Mouse (Mus musculus) kidney, embryonic 15.5 days (tissue): ENCODE results near the gene Cryzl1. TPM values are rescaled to one million over a fixed set of nuclear protein-coding genes. Genes with fewer than 3 reads are reported as not detected.
A peak's percentile ranks its signal among the peaks of the same experiment; 100 is the strongest.

Experiments used
- ATAC-seq: fragments of 200-750 bp; cut with Nextera tagmentation; replicated peaks from 2 replicates; pipeline ENCODE4 v1.8.0; 2017; ENCODE audit warnings: moderate TSS enrichment; ENCODE audit not compliant: low FRiP score
- H3K27ac ChIP-seq: fragments of 300-500 bp; sonication (generic); 2 replicates; pipeline ENCODE4 v1.5.1; 2015; ENCODE audit warnings: mild to moderate bottlenecking, inconsistent platforms
- H3K27me3 ChIP-seq: fragments of 300-500 bp; sonication (generic); 2 replicates; pipeline ENCODE4 v1.6.1; 2015; ENCODE audit warnings: inconsistent platforms
- H3K36me3 ChIP-seq: fragments of 300-500 bp; sonication (generic); 2 replicates; pipeline ENCODE4 v1.6.1; 2015; ENCODE audit warnings: inconsistent platforms
- H3K4me1 ChIP-seq: fragments of 300-500 bp; sonication (generic); 2 replicates; pipeline ENCODE4 v1.6.1; 2015; ENCODE audit warnings: inconsistent platforms
- H3K4me2 ChIP-seq: fragments of 300-500 bp; sonication (generic); 2 replicates; pipeline ENCODE4 v1.6.1; 2015; ENCODE audit warnings: moderate library complexity, mild to moderate bottlenecking, inconsistent platforms
- H3K4me3 ChIP-seq: fragments of 300-500 bp; sonication (generic); replicated peaks from 2 replicates; pipeline ENCODE4 v1.5.1; 2015; ENCODE audit warnings: mild to moderate bottlenecking, inconsistent platforms
- H3K9ac ChIP-seq: fragments of 300-500 bp; sonication (generic); 2 replicates; pipeline ENCODE4 v1.6.1; 2015; ENCODE audit warnings: mild to moderate bottlenecking, inconsistent platforms
- H3K9me3 ChIP-seq: fragments of 300-500 bp; sonication (generic); replicated peaks from 2 replicates; pipeline ENCODE4 v1.6.1; 2016; ENCODE audit warnings: inconsistent platforms
- WGBS: fragments of 180-500 bp; shearing (Covaris S2); methylation state at CpG from one replicate; pipeline ENCODE4 v1.1.7; 2015; ENCODE audit warnings: mixed read lengths; 5-methylcytosine and 5-hydroxymethylcytosine counted together
- polyA plus RNA-seq: library from polyadenylated mRNA; unstranded; fragments of >200 nt; fragmentation: Nextera tagmentation; extraction: Ambion mirVana; gene quantifications from 2 replicates; pipeline ENCODE4 v1.2.1, GENCODE M21; 2015

Cryzl1 gene
- polyA plus RNA-seq, 1 experiment from 2014 or later: 68.8 TPM

DNA sequence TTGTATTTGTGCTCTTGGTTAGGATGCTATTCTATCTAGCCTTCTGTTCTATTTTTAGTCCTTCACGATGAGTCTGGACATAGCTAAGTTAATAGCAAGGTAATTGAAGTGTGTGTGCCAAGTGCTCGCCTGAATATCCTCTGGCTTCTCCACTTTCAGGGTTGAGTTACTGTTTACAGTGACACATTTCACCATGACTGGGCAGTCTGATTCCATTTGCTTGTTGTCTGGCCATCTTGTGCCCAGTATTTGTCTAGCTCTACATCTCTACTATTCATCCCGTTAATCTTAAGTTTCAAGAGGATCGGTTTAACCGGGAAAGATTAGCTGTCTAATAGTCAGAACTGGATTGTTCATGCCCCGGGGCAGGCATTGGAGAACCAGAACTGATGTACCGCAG lies 33.7 kb upstream of the Cryzl1 start:
- Histone ChIP-seq H3K36me3 (no peaks in the 10 kb centered on the region; the same call in 1 of the 2 replicates), H3K9me3 (no peaks in the 10 kb centered on the region), H3K27ac (no peak overlapping the region), H3K4me3 (no peak overlapping the region), H3K9ac (no peak overlapping the region), H3K4me2 (no peak overlapping the region), H3K4me1 (peaks cover 52% of the 10 kb centered on the region), H3K27me3 (no peaks in the 10 kb centered on the region)
- no peak for ATAC-seq
- WGBS: 52% methylated on average over 7 of the region's 7 CpGs

DNA sequence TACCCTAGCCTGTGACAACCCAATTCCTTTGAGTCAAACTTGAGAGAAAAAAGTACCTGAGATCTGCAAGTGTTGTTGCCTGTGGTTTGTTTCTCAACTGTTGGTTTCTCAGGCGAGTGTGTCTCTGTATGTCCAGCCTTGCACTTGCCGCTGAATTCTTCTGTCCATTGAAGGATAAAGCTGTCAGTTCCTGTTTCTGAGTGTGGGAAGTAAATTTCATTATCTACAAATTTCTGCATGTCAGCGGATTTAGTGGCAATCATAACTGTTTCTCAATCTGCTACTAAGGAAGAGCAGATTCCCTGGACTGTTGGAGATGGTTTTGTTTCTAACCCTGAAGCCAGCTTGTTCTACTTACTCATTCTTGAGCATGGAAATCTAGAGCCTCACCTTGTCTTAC lies 33.0 kb upstream of the Cryzl1 start:
- Histone ChIP-seq H3K9me3 (no peaks in the 10 kb centered on the region), H3K27ac (no peak overlapping the region), H3K4me3 (no peak overlapping the region), H3K36me3 (no peaks in the 10 kb centered on the region; the same call in 1 of the 2 replicates), H3K27me3 (no peaks in the 10 kb centered on the region), H3K4me1 (peaks cover 44% of the 10 kb centered on the region), H3K9ac (no peak overlapping the region), H3K4me2 (no peak overlapping the region)
- WGBS: 64% methylated on average over 3 of the region's 3 CpGs
- no peak for ATAC-seq

DNA sequence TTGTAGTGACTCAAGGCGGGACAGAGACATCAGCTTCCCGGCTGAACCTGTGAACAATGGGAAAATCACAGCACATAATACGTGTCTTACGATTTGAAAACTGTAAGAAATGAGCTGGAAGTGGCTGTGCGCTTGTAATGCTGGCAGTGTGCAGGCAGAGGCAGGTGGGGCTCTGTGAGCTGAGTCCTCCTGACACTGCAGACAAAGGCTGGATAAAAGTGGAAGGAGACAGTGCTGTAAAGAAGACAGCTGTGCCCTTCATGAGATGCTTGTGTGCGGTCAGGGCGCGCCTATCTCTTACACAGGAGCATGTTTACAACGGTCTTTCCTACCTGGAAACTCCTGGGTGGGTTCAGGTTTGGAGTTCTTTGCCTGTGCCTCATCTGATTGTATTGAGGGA lies 32.4 kb upstream of the Cryzl1 start:
- Histone ChIP-seq H3K4me1 (peaks cover 39% of the 10 kb centered on the region), H3K27ac (no peak overlapping the region), H3K27me3 (no peaks in the 10 kb centered on the region), H3K4me3 (no peak overlapping the region), H3K4me2 (no peak overlapping the region), H3K36me3 (no peaks in the 10 kb centered on the region; the same call in 1 of the 2 replicates), H3K9ac (no peak overlapping the region), H3K9me3 (no peaks in the 10 kb centered on the region)
- ATAC-seq: no peak
- WGBS: 84% methylated on average over 9 of the region's 9 CpGs

DNA sequence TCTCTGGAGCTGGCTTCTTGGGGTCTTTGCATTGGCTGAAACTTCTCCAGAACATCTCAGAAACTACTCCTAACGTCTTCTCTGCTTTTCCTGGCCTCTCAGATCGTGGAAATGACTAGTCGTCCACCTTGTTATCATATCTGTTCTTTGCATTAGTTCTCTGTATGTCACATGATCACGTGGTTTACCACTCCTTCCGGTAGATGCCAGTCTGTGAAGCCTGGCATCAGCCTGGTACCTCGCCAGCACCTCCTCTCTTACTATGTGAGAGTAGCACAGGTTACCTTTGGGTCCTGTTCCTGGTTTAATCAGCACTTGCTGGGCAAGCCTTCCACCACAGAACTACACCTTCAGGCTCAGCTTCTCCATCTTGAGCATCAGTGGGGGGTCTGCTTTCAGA lies 26.2 kb upstream of the Cryzl1 start:
- WGBS: 86% methylated on average over 6 of the region's 6 CpGs
- H3K36me3 ChIP-seq: peaks cover 3% of the 10 kb centered on the region; the same call in 1 of the 2 replicates
- peaks cover 16% of the 10 kb centered on the region; the same call in 1 of the 2 replicates for H3K4me1 ChIP-seq
- H3K27me3 ChIP-seq: no peaks in the 10 kb centered on the region
- H3K4me2 ChIP-seq: no peak overlapping the region
- no peak for ATAC-seq
- H3K9me3 ChIP-seq: no peaks in the 10 kb centered on the region
- no peak overlapping the region for H3K9ac ChIP-seq
- H3K27ac ChIP-seq: no peak overlapping the region
- no peak overlapping the region for H3K4me3 ChIP-seq

DNA sequence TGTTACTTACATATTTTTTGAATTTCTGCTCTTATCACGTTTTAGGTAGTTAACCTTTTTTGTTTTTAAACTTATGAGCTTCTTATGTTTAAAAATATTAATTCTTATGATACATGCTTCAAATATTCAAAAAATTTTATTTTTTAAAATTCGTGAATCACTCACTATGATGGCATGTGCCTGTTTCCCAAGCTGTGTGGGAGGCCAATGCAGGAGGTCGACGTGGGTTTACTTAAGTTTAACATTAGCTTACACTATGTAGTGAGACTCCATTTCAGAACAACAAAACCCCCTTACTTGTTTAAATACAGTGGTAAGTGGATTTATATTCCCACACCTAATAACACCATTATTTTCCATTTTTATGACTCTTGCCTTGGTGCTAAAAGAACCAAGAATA lies 24.8 kb upstream of the Cryzl1 start:
- H3K4me1 ChIP-seq: peaks cover 16% of the 10 kb centered on the region; the same call in 1 of the 2 replicates
- peaks cover 3% of the 10 kb centered on the region; the same call in 1 of the 2 replicates for H3K36me3 ChIP-seq
- whole genome bisulfite sequencing: 73% methylated on average over 4 of the region's 4 CpGs
- no peaks in the 10 kb centered on the region for H3K27me3 ChIP-seq
- H3K4me2 ChIP-seq: no peak overlapping the region
- no peak overlapping the region for H3K4me3 ChIP-seq
- H3K9ac ChIP-seq: no peak overlapping the region
- ATAC-seq: no peak
- no peak overlapping the region for H3K27ac ChIP-seq
- no peaks in the 10 kb centered on the region for H3K9me3 ChIP-seq

DNA sequence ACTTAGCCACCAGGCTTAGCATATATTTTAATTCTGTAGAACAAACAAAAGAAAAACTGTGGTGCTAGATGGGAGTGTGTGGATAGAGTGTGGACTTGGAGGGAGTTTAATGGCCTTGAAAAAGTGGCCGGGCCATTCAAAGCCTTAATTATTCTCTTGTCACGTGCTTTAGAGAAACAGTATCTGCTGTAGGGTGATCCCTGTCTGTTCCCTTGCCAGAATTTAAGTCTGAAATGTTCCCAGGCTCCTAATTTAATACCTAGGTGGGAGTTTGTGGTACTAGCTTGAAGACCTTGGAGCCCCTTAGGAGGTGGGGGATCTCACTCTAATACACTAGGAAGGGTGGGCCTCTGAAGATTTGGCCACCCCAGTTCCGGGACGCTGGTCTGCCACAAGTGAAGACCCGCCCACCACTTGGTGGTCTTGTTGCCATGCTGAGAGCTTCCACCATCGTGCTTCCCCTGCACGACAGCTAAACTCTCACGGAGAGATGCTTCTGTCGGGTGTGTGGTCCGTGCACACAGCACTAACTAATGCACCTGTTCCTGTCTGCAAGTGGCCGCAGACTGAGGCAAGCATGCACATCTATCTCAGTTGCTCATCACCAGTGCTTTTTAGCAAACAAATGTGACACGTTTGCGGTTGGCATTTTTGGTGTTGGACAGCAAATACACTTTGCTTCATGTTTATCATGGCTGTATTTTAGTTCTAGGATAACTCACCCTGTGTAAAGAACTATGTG lies 23.0 kb upstream of the Cryzl1 start:
- H3K4me3 ChIP-seq: no peak overlapping the region
- peak; percentile 82 for ATAC-seq
- 60% methylated on average over 13 of the region's 13 CpGs for WGBS
- H3K9ac ChIP-seq: no peak overlapping the region
- H3K4me1 ChIP-seq: peaks cover 20% of the 10 kb centered on the region
- no peak overlapping the region for H3K4me2 ChIP-seq
- 0 out of 2 replicates have a peak overlapping the region, but pooled peaks have one; percentile 18 for H3K27ac ChIP-seq
- no peaks in the 10 kb centered on the region for H3K9me3 ChIP-seq
- no peaks in the 10 kb centered on the region for H3K27me3 ChIP-seq
- peaks cover 3% of the 10 kb centered on the region; the same call in 1 of the 2 replicates for H3K36me3 ChIP-seq

DNA sequence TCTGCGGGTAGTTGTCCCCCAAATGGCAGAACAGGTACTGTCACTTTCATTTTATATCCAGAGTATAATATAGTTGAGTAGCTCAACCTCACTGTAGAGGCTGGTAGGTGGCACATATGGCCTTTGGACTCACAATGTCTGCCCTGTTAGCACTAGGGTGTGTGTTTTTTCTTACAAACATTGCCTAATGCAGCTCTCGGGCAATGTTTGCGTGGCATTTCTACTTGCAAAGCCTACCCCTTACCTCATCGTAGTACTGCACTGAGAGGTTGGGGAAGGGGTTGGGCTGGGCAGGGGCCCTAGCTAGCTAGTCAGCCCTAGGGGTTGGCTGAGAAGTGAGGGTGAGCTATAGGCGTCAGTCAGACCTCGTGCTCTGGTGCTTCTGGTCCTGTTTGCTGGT lies 18.8 kb upstream of the Cryzl1 start:
- Histone ChIP-seq H3K27me3 (no peaks in the 10 kb centered on the region), H3K9ac (no peak overlapping the region), H3K4me1 (peaks cover 38% of the 10 kb centered on the region), H3K4me2 (no peak overlapping the region), H3K36me3 (peaks cover 8% of the 10 kb centered on the region; the same call in 1 of the 2 replicates), H3K9me3 (no peaks in the 10 kb centered on the region), H3K27ac (no peak overlapping the region), H3K4me3 (no peak overlapping the region)
- 80% methylated on average over 6 of the region's 6 CpGs for WGBS
- ATAC-seq: no peak; the same call in 1 of the 2 replicates

DNA sequence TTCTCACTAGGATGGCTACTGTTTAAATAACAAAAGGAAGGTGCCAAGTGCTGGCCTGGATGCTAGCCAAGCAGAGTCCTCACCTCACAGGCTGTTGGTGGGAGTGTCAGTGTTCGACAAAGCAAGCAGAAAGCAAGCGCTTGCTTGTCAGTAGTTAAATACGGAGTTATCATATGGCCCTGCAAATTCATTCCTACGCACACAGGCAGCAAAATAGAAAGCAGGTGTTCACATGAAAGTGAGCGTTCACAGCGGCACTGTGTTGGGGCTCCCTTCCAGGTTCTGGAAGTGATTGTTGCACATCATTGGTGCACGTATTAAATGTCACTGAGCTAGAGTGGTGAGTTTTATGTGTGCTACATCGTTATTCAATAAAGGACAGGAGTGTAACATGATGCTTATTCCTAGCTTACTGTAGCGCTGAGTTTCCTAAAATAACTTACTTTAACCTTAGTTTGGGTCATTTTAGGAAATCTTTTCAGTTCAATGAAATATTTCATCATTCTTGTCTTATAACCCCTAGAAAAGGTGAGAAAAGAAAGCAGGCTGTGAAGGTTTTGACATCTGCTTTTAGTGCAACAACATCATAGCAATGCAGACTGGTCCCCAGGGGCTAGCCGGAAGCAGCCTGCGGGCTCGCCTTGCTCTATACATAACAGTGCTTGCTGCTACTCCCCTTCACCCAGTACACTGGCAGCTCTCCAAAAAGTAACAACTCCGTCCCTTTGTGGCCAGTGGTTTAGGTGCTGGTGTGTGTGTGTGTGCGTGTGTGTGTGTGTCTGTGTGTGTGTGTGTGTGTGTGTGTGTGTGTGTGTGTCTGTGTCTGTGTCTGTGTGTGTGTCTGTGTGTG lies 17.6 kb upstream of the Cryzl1 start:
- peaks cover 25% of the 10 kb centered on the region for H3K4me1 ChIP-seq
- H3K9ac ChIP-seq: no peak overlapping the region
- H3K4me2 ChIP-seq: no peak overlapping the region
- no peak overlapping the region for H3K4me3 ChIP-seq
- ATAC-seq: peak; percentile 67; the same call in 1 of the 2 replicates
- H3K27ac ChIP-seq: peak overlapping the region; percentile 58
- peaks cover 8% of the 10 kb centered on the region; the same call in 1 of the 2 replicates for H3K36me3 ChIP-seq
- whole genome bisulfite sequencing: 23% methylated on average over 14 of the region's 14 CpGs
- H3K27me3 ChIP-seq: no peaks in the 10 kb centered on the region
- no peaks in the 10 kb centered on the region for H3K9me3 ChIP-seq

DNA sequence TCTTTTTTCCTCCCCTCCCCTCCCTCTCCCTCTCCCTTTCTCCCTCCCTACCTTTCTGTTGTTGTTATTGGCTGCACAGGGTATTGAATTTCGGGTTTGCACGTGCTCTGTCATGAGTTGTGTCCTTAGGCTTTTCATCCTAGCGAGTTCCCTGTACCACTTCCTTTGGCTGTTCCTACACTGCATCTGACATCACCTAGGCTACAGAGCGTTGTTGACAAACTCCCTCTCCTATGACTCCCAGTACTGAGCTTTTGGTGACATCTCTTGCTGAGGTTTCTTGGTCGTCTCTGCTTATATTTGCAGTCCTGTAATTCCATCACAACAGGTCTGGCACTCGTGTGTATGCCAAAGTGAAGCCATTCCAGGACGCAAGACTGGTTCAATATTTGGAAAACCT lies 14.3 kb upstream of the Cryzl1 start:
- Histone ChIP-seq H3K4me2 (no peak overlapping the region), H3K27ac (no peak overlapping the region), H3K36me3 (peaks cover 5% of the 10 kb centered on the region; the same call in 1 of the 2 replicates), H3K27me3 (no peaks in the 10 kb centered on the region), H3K4me3 (no peak overlapping the region), H3K9me3 (no peaks in the 10 kb centered on the region), H3K4me1 (peaks cover 40% of the 10 kb centered on the region), H3K9ac (no peak overlapping the region)
- ATAC-seq: no peak
- 60% methylated on average over 7 of the region's 7 CpGs for WGBS

DNA sequence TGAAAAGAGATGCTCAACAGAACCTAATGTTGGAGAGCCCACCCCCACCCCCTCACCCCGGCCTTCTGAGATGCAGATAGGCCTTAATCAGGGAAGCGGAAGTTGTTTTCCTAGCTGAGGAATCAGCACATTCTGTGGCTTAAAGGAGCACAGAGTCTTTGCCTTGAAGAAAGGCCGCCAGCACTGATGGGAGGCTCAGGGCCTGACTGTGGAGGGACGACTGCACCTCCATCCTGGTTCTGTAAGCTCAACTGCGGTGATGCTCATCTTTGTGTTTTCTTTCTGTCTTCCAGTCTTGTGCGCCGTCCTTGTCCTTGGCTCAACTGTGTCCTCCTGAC lies 12.1 kb upstream of the Cryzl1 start:
- Histone ChIP-seq H3K36me3 (peaks cover 5% of the 10 kb centered on the region; the same call in 1 of the 2 replicates), H3K4me3 (no peak overlapping the region), H3K9ac (no peak overlapping the region), H3K9me3 (no peaks in the 10 kb centered on the region), H3K4me1 (peaks cover 41% of the 10 kb centered on the region), H3K27me3 (no peaks in the 10 kb centered on the region), H3K4me2 (no peak overlapping the region), H3K27ac (no peak overlapping the region)
- WGBS: 59% methylated on average over 7 of the region's 7 CpGs
- no peak for ATAC-seq

DNA sequence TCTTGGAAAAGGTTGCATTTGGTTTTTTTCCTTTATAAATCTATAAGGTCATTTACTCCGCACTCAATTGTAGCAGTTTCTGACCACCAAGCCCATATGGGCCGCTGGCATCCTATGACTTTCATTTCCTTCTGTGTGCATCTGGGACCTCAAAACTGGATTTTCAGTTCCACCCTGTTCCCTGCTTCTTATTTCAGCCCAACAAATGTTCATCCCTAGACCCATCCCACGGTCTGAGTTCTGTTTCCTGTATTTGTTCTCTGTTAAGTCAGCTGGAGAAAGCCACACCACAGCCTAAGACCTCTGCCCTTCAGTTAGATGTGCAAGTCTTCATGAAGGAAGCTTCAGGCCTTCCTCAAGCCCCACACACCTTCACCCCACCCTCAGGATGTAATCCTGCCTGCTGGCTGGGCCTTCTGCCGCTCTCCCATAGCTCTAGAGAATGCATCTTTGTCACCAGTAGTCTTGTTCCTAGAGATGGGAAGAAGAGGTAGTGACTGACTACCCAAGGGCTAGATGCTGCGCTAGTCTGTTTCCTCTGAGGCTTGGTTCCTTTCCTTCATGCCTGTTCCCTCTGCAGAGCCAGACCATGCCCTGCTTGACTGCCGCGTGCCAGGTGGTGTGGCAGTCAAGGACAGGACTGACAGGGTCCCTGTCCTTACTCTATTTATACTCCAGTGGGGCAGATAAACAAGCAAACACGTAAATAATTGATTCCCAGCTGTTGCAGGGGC lies 11.6 kb upstream of the Cryzl1 start:
- Histone ChIP-seq H3K27me3 (no peaks in the 10 kb centered on the region), H3K4me2 (no peak overlapping the region), H3K9ac (no peak overlapping the region), H3K9me3 (no peaks in the 10 kb centered on the region), H3K4me3 (no peak overlapping the region), H3K27ac (0 out of 2 replicates have a peak overlapping the region, but pooled peaks have one; percentile 28), H3K4me1 (peaks cover 41% of the 10 kb centered on the region), H3K36me3 (peaks cover 5% of the 10 kb centered on the region; the same call in 1 of the 2 replicates)
- 62% methylated on average over 8 of the region's 8 CpGs for WGBS
- ATAC-seq: no peak
